Mouse (Mus musculus): ENCODE measurements around the gene Aspm.

Gene Aspm

GRCm38 (mm10) chr1:139514556-139514955 lies 60.0 kb downstream of the Aspm start:
- DNase-seq = no peak
